Mouse (Mus musculus) stomach, embryonic 15.5 days (tissue): ENCODE results near the gene Dedd. TPM values are rescaled to one million over a fixed set of nuclear protein-coding genes. Genes with fewer than 3 reads are reported as not detected.
A peak's percentile ranks its signal among the peaks of the same experiment; 100 is the strongest.
"Not testable (repeated sequence)": the region's sequence is repeated elsewhere in the genome, so short reads cannot be mapped to it uniquely, and the experiment has no call there.

Experiments used
- ATAC-seq: fragments of 200-750 bp; cut with Nextera tagmentation; 2 replicates; pipeline ENCODE4 v1.8.0; 2017; ENCODE audit warnings: low read depth, moderate number of reproducible peaks, moderate TSS enrichment; ENCODE audit not compliant: insufficient read depth, low FRiP score
- H3K27ac ChIP-seq: fragments of 300-500 bp; sonication (generic); 2 replicates; pipeline ENCODE4 v1.5.1; 2015; ENCODE audit warnings: mild to moderate bottlenecking, inconsistent platforms
- H3K27me3 ChIP-seq: fragments of 300-500 bp; sonication (generic); replicated peaks from 2 replicates; pipeline ENCODE4 v1.6.1; 2015; ENCODE audit warnings: inconsistent platforms
- H3K36me3 ChIP-seq: fragments of 300-500 bp; sonication (generic); 2 replicates; pipeline ENCODE4 v1.6.1; 2015; ENCODE audit warnings: inconsistent platforms
- H3K4me1 ChIP-seq: fragments of 300-500 bp; sonication (generic); 2 replicates; pipeline ENCODE4 v1.6.1; 2015; ENCODE audit warnings: inconsistent platforms
- H3K4me2 ChIP-seq: fragments of 300-500 bp; sonication (generic); 2 replicates; pipeline ENCODE4 v1.6.1; 2015; ENCODE audit warnings: mild to moderate bottlenecking, inconsistent platforms
- H3K4me3 ChIP-seq: fragments of 300-500 bp; sonication (generic); replicated peaks from 2 replicates; pipeline ENCODE4 v1.5.1; 2015; ENCODE audit warnings: inconsistent platforms
- H3K9ac ChIP-seq: fragments of 300-500 bp; sonication (generic); 2 replicates; pipeline ENCODE4 v1.6.1; 2015; ENCODE audit warnings: inconsistent platforms
- H3K9me3 ChIP-seq: fragments of 300-500 bp; sonication (generic); 2 replicates; pipeline ENCODE4 v1.6.1; 2016; ENCODE audit warnings: inconsistent platforms
- WGBS: fragments of 180-500 bp; shearing (Covaris S2); methylation state at CpG from one replicate; pipeline ENCODE4 v1.1.7; 2015; 5-methylcytosine and 5-hydroxymethylcytosine counted together
- polyA plus RNA-seq: library from polyadenylated mRNA; unstranded; fragments of >200 nt; fragmentation: Nextera tagmentation; extraction: Ambion mirVana; gene quantifications from 2 replicates; pipeline ENCODE4 v1.2.1, GENCODE M21; 2015

Gene Dedd
- polyA plus RNA-seq, 1 experiment from 2014 or later = 43.1 TPM

DNA sequence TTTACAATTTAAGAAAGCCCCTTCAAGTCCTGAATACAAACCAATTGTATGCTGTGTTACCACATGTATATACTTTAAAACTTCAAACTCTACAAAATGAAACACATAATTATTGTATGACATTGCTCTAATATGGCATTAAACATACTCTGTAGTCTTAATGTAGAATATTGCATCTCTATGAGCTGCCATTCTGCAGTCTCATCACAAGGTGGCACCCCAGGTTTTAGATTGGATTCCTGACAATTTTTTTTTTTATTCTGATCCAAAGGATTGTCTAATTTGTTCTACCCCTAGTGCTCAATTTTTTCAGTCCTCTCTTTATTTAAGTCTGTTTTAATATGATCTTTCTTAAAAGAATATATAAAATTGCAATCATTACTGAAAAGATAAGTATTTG lies 7.5 kb upstream of the Dedd start:
- H3K9ac ChIP-seq = no peak overlapping the region
- ATAC-seq = no peak

DNA sequence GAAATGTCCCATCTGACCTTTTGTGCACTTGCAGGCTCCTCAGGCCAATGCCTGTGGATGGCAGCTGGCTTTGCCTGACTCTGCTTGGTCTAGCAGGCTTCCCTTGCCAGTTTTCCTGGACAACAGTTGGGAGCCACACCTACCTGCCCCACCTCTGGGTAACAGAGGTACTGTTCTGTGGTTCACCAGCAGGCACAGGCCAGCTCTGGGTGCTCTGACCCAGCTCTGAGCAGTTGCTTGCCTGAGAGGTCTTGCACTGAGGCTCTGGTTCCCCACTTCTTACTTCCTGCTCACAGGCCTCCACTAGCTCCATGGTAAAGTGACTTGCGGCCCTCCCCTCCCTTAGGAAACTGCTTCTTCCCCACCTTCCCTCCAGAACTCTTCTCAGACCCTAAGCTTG lies 6.9 kb upstream of the Dedd start:
- Histone ChIP-seq H3K4me3 (no peak overlapping the region), H3K4me2 (no peak overlapping the region), H3K36me3 (no peaks in the 10 kb centered on the region), H3K27me3 (no peaks in the 10 kb centered on the region), H3K4me1 (no peaks in the 10 kb centered on the region), H3K9ac (no peak overlapping the region), H3K9me3 (no peaks in the 10 kb centered on the region), H3K27ac (no peak overlapping the region)
- peak; percentile 75; the same call in 1 of the 2 replicates for ATAC-seq
- 74% methylated on average over 1 of the region's 1 CpGs for WGBS

More for the DNA sequence above, 7.5 kb upstream of the Dedd start:
- Histone ChIP-seq H3K4me2 (no peak overlapping the region), H3K36me3 (no peaks in the 10 kb centered on the region), H3K27me3 (no peaks in the 10 kb centered on the region), H3K9me3 (no peaks in the 10 kb centered on the region), H3K4me1 (no peaks in the 10 kb centered on the region), H3K27ac (no peak overlapping the region), H3K4me3 (no peak overlapping the region)

DNA sequence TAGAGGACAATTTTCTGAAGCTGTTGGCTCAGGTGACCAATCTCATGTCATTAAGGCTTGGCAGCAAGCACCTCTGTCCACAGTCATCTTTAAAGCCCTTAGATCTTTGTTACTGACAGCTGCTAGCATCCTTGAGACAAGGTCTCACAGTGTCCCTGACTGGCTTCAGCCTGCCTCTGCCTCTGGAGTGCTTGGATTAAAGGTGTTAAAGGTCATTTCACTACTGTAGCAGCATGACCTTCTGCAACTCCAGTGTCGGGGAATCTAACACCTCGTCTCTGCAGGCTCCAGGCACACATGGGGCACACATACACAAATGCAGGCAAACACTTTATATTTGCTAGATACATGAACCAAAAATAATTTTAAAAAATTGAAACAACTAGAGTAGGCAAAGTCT lies 3.4 kb upstream of the Dedd start:
- ATAC-seq = no peak
- H3K9ac ChIP-seq = no peak overlapping the region
- no peaks in the 10 kb centered on the region for H3K27me3 ChIP-seq
- H3K4me3 ChIP-seq = no peak overlapping the region
- H3K27ac ChIP-seq = no peak overlapping the region
- H3K36me3 ChIP-seq = no peaks in the 10 kb centered on the region
- H3K4me2 ChIP-seq = no peak overlapping the region
- peaks cover 9% of the 10 kb centered on the region for H3K4me1 ChIP-seq
- no peaks in the 10 kb centered on the region for H3K9me3 ChIP-seq
- 84% methylated on average over 2 of the region's 2 CpGs for WGBS

DNA sequence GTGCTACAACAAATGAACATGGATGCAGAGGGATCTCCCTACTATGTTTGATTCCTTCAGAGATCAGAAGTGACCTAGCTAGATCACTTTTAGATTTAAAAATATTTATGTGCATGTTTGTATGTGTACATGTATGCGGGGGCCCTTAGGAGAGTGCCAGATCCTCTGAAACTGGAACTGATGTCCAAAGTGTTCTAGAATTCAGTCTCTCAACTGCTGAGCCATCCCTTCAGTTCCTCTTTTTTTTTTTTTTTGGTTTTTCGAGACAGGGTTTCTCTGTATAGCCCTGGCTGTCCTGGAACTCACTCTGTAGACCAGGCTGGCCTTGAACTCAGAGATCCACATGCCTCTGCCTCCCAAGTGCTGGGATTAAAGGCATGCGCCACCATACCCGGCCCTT lies 2.4 kb upstream of the Dedd start:
- 87% methylated on average over 4 of the region's 4 CpGs for WGBS
- not testable (repeated sequence) for ATAC-seq, H3K4me2 ChIP-seq, H3K9ac ChIP-seq, H3K4me3 ChIP-seq, H3K36me3 ChIP-seq, H3K27me3 ChIP-seq, H3K27ac ChIP-seq, H3K9me3 ChIP-seq
- peaks cover 15% of the 10 kb centered on the region for H3K4me1 ChIP-seq

DNA sequence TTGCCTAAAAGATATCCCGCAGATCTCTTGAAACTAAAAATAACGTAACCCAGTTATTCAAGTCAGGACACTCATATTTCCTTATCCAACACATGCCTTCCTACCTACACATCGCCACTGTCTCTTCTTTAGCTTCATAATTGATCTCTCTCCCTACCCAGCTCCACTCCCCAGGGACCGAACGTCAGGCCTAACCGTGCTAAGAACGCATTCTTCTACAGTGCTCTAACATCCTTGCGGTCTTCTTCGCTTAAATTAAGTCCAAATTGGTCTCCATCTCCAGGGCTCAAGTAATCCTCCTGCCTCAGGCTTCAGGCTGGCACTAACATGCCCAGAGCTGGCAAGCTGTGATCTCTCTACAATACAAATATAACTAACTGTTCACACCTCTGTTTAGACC lies 701 bp upstream of the Dedd start:
- Histone ChIP-seq H3K4me3 (peak overlapping the region; percentile 86), H3K4me2 (peak overlapping the region; percentile 78), H3K27me3 (no peaks in the 10 kb centered on the region), H3K4me1 (peaks cover 15% of the 10 kb centered on the region), H3K9me3 (no peaks in the 10 kb centered on the region), H3K9ac (peak overlapping the region; percentile 88; the same call in 1 of the 2 replicates), H3K27ac (peak overlapping the region; percentile 99), H3K36me3 (no peaks in the 10 kb centered on the region)
- ATAC-seq = no peak
- WGBS = 19% methylated on average over 9 of the region's 9 CpGs

DNA sequence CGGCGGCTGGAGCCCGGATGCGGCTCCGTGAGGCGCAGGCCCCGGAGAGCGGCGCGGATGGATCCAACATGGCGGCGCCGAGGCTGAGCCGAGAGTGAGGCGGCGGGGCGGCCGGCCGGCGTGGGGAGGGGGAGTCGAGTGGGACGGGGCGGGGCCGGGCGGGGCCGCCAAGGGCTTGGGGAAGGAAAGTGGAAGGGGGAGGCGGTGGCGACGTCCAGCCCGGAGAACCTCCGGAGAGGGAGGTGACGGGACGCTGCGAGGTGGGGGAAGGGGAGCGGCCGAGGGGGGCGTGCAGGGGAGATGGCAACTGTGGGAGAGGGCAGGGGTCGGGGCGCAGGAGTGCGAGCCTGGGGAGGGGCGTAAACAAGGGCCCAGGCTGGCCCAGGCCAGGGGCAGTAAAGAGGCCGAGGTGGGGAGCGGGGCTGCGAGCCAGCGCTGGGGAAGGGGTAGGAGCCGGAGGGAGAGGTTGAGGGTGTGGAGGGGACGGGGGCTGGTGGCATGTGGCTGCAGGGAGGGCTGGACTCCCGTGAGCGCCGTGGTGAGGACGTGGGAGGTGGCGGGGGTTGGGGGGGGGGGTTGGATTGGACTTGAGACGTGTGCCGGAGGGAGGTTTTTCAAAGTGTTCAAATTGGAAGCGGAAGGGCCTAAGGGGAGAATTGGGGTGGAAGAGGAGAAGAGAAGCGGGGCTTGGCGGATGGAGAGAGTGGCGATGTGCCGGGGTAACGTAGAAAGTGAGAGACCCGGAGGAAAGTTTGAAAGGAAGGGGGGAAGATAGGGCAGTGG lies 679 bp downstream of the Dedd start:
- Histone ChIP-seq H3K27me3 (no peaks in the 10 kb centered on the region), H3K27ac (peak overlapping the region; percentile 99), H3K9ac (peak overlapping the region; percentile 88), H3K36me3 (no peaks in the 10 kb centered on the region), H3K4me2 (peak overlapping the region; percentile 78), H3K4me1 (peaks cover 15% of the 10 kb centered on the region), H3K4me3 (peak overlapping the region; percentile 86), H3K9me3 (no peaks in the 10 kb centered on the region)
- WGBS = under 1% methylated on average over 58 of the region's 61 CpGs
- ATAC-seq = peak; percentile 84

DNA sequence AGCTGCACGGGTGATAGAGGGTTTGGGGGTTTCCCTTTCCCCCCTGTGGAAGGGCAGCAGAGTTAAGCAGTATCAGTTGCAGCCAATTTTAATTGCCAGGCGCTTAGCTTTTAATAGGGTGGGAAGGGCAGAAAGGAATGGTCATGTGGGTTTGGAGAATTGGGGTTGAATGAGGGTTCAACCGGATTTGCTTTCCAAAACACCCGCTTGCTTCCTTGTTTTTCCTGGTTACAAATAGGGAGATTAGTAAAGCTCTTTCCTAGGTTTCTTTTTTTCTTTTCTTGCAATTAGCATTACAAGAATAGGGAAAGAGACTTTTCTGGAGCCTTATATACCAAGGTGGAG lies 1.2 kb downstream of the Dedd start:
- no peak for ATAC-seq
- peak overlapping the region; percentile 86 for H3K4me3 ChIP-seq
- H3K4me2 ChIP-seq = peak overlapping the region; percentile 78

DNA sequence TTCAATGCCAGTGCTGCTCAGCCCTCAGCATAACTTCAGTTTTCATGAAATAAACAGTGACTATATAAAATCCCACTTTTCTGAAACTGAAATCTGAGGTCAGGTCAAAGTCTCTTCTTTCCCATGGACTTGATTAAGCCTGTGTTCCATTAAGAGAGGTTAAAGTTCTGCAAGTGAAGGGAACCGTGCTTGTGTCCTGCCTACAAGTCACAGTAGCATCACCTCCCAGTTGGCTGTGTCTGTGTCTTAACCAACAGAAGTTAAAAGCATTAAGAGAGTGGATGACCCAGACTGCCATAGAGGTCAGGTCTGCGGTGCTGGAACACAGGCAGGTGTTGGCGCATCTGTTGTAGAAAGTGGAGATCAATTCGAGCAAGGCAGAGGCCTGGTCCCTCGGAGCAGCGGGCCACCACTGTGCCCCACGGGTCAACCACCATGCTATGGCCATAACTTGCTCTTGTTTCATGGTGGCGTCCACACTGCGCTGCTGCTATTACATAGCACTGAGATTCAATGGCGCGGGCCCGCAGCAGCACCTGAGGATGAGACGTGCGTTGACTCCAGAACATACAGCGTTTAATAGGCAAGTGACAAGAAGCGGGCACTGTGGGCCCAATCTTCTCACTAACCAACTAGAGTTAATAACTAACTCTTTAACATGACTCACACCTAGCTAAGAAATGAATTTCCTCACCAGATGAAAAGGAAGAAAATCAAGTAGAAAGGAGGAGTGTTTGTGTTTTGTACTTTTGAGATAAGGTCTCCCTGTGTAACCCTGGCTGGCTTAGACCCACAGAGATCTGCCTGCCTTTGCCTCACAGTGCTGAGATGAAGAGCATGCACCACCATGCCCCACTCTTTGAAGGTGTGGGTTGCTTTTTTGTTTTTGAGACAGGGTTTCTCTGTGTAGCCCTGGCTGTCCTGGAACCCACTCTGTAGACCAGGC lies 13.6 kb downstream of the Dedd start:
- H3K9me3 ChIP-seq = no peaks in the 10 kb centered on the region
- 0 out of 2 replicates have a peak, but pooled peaks have one; percentile 18 for ATAC-seq
- no peaks in the 10 kb centered on the region for H3K27me3 ChIP-seq
- 85% methylated on average over 16 of the region's 16 CpGs for WGBS
- H3K9ac ChIP-seq = no peak overlapping the region
- peaks cover 43% of the 10 kb centered on the region for H3K36me3 ChIP-seq
- no peak overlapping the region for H3K4me3 ChIP-seq
- no peak overlapping the region for H3K27ac ChIP-seq
- peaks cover 13% of the 10 kb centered on the region; the same call in 1 of the 2 replicates for H3K4me1 ChIP-seq
- H3K4me2 ChIP-seq = no peak overlapping the region

More for the DNA sequence above, 1.2 kb downstream of the Dedd start:
- peak overlapping the region; percentile 88 for H3K9ac ChIP-seq
- H3K36me3 ChIP-seq = no peaks in the 10 kb centered on the region
- H3K27me3 ChIP-seq = no peaks in the 10 kb centered on the region
- no peaks in the 10 kb centered on the region for H3K9me3 ChIP-seq
- H3K4me1 ChIP-seq = peaks cover 15% of the 10 kb centered on the region
- H3K27ac ChIP-seq = peak overlapping the region; percentile 99
- WGBS = 0% methylated on average over 4 of the region's 4 CpGs

DNA sequence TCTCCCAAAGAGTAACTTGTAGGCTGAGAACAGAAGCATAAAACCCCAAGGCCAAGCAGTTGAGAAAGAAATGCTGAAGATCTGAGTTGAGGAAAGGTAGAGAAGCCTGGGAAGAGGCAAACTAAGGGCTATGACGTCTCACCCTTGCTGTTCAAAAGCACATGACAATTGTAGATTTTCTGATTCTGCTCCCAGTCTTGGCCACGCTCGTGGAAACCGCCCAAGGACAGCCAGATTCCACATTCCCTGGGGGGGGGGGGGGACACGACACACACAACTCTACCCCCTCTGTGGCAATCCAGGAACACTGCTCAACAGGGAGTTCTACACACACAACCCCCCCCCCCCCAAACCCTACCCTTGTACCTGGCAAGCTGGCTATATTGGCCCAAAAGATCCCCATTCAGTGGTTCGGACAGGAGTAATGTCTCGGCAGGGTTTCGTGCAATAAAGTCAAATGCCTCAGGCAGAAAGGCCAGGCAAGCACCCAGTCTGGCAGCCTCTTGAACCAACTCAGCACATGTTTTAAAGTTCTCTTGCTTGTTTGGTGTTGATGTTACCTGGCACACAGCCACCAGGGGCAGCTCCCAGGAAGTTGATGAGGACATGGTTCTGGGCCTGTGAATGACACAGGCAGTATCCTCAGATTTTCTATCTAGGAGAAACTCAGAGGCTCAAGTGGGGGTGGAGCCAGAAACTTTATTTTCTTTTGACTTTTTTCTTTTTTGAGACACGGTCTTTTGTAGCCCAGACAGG lies 15.2 kb downstream of the Dedd start:
- Histone ChIP-seq H3K9ac (no peak overlapping the region), H3K27me3 (no peaks in the 10 kb centered on the region), H3K36me3 (peaks cover 31% of the 10 kb centered on the region), H3K27ac (no peak overlapping the region), H3K9me3 (no peaks in the 10 kb centered on the region), H3K4me1 (peaks cover 13% of the 10 kb centered on the region; the same call in 1 of the 2 replicates), H3K4me3 (no peak overlapping the region), H3K4me2 (peak overlapping the region; percentile 76)
- no peak for ATAC-seq
- 87% methylated on average over 9 of the region's 9 CpGs for WGBS

DNA sequence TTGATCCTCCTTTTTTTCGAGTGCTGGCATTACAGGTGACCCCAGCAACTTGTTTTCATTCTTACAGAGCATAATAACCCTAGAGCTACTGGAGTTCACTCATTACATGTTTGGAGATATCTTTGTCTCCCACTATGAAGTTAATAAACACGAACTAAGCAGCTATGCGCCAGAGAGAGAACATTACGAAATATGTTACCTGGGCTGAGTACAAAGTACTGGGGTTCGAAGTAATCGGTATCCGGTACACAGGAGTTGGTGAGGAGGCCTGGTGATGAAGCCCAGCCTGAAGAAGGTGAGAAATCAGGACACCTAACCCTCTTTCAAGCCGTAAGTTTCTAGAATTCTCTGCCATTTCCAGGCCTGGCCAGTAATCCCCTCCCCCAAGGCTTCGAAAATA lies 15.8 kb downstream of the Dedd start:
- 72% methylated on average over 9 of the region's 9 CpGs for WGBS
- Histone ChIP-seq H3K4me2 (peak overlapping the region; percentile 76), H3K4me1 (peaks cover 13% of the 10 kb centered on the region; the same call in 1 of the 2 replicates), H3K27ac (no peak overlapping the region), H3K27me3 (no peaks in the 10 kb centered on the region), H3K9ac (no peak overlapping the region; the same call in 1 of the 2 replicates), H3K9me3 (no peaks in the 10 kb centered on the region), H3K36me3 (peaks cover 27% of the 10 kb centered on the region), H3K4me3 (peak overlapping the region; percentile 94)
- no peak; the same call in 1 of the 2 replicates for ATAC-seq

DNA sequence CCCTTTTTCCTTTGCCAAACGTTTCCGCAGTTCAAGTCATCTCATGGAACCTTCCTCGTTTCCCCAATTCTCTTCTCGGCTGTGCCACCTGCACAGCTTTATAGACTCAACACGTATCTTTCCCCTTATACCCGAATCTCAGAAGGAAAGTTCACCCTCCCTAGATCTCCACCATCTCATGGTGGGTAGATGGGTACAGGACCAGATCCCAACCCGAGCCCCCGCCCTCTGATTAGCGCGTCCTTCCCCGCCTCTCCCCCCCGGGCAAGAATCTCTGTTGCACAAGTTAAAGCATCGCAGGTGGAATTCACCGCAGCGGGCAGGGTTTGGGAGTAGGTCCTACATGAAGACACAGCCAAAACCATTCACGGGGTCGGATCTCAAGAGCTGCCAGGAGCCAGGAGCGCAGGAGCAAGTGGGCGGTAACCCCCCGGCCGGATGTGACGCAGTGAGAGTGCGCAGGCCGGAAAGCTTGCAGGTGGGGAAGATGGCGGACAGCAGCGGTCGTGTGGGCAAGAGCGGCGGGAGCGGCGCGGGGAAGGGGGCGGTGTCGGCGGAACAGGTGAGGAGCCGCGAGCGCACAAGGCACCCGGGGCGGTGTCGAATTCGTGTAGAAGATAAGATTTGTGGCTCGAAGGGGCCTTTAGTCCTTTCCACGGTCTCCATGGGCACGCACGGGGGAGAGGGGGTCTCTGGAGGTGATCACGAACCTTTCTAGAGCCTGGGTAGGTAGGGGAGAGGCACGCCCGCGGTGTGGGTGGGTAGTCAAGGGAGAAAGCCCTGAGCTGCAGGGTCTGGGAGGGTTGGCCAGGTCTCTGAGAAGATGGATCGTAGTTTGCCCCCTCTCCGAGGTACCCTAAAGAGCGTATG lies 16.5 kb downstream of the Dedd start, which contains the start of the genes Nit1 and Pfdn2:
TSS of gene Nit1 (minus strand) at position 422 of the 870 bp plus-strand sequence.
TSS of gene Pfdn2 (plus strand) at position 446 of the 870 bp plus-strand sequence.
- H3K27ac ChIP-seq = peak within 1 kb of the TSS; percentile 72
- peak within 1 kb of the TSS; percentile 94 for H3K4me3 ChIP-seq
- H3K27me3 ChIP-seq = no peaks in the 10 kb centered on the region
- peaks cover 20% of the 10 kb centered on the region for H3K36me3 ChIP-seq
- no peaks in the 10 kb centered on the region for H3K9me3 ChIP-seq
- under 1% methylated on average over 53 of the region's 53 CpGs for WGBS
- H3K4me1 ChIP-seq = peaks cover 13% of the 10 kb centered on the region; the same call in 1 of the 2 replicates
- H3K9ac ChIP-seq = peak within 1 kb of the TSS; percentile 74
- H3K4me2 ChIP-seq = peak within 1 kb of the TSS; percentile 76
- peak; percentile 90 for ATAC-seq
